Mouse (Mus musculus): Measurements from ENCODE around the gene Vsir. TPM values are rescaled to one million over a fixed set of nuclear protein-coding genes. Genes with fewer than 3 reads are reported as not detected.
A peak's percentile ranks its signal among the peaks of the same experiment; 100 is the strongest.

The Vsir gene
- total RNA-seq, 1 experiment from 2014 or later, result 11.3 TPM

DNA sequence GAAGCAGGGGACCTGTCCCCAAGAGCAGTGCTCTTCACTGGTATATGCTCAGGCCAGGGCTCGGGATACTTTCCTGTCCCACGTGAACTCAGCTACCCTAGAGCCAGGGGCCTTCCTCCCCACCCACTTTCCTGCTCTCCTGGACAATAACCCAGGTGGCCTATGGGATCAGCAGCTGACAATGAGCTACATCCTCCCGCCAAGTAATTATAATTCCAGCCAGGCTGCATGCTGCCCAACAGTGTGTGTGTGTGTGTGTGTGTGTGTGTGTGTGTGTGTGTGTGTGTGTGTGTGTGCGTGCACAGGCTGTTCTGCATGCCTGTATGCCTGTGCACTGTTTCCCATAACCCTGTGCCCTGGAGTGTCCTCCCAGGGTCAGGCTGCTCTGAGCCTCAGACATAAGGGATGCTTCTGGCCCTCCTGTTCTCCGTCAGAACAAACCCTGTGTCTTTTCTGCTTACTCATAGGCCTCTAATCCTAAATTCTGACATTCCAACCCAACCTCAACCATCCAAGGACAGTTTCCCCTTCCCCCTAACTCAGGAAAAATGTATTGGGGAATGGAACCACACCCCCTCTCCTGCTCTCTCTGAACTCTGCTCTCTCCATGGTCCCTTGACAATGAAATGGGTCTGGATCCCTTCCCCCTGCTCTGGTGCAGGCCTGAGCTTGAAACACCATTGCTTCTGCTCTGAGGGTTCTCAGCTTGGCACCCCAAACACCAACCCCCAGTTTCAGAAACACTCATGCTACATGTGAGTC is 6.8 kb downstream of the Vsir start:
- DNase-seq, result no peak

DNA sequence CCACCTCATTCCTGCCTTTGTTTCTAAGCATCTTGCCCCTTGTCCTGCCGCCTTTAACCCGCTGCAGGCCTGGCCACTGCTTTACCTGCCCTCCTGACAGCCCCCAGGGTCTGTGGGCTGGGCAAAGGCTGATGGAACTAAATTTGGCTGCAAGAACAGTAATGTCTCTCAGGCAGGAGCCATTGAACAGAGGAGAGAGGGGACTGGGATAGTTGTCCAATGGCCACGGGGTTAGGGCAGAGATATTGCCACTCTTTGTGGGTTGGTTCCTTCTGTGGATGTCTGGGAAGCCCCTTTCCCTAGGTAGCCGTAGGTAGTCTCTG is 7.3 kb downstream of the Vsir start:
- no peak for DNase-seq

DNA sequence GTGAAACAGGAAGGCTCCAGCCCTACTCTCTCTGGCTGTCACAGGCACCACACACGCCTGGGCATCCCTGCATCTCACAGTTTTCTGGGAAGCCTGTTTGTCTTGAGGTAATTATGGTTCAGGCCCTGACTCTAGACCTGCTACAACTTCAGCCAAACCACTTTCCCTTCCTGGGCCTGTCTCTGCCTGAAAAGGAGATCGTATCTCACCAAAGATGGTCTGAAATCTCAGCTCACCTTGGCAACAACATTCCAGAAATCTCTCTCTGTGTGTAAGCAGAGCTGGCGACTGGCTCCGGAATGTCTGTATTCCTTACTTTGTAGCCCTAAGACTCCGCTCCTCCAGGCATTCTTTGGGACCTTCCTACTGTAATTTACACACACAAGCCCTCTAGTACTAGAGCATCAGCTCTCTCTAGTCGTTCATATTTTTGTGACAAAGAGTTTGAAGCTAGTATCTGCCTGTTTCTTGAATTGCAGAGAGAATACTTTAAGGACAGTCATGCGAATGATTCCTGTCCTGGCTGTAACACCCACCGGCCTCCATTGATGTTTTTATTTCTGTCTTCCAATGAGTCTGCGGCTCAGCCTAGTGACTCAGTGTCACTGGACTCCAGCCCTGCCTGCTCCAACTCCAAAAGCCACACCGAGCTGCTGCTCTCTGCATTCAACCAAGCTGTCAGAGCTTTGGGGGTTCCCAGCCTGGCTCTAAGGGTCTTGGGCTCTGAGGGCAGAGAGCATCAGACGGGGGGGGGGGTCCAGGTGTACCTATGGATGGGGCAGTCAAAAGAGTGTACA is 8.4 kb downstream of the Vsir start:
- DNase-seq, result peak; percentile 30

DNA sequence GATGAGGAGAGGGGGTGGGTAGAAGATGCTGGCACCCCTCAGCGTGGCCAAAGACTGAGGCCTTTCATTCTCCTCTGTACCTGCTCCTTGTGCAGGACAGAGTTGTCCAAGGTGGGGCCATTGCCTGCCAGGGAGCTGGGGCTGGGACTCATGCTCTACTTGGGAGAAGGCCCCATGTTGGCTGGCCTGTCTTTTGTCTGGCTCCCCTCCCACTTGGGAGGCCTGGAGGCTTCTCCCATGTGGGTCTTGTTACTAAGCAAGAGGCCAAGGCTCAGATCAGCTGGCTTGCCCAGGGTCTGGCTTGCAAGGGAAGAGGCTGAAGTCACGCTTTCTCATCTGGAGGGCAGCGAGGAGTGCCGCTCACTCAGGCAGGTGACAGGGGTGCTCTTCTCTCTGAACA is 10.8 kb downstream of the Vsir start:
- peak; percentile 41 for DNase-seq

DNA sequence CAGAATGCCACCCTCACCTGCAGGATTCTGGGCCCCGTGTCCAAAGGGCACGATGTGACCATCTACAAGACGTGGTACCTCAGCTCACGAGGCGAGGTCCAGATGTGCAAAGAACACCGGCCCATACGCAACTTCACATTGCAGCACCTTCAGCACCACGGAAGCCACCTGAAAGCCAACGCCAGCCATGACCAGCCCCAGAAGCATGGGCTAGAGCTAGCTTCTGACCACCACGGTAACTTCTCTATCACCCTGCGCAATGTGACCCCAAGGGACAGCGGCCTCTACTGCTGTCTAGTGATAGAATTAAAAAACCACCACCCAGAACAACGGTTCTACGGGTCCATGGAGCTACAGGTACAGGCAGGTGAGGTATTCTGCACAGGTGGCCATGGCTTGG is 11.2 kb downstream of the Vsir start:
- DNase-seq, result no peak

DNA sequence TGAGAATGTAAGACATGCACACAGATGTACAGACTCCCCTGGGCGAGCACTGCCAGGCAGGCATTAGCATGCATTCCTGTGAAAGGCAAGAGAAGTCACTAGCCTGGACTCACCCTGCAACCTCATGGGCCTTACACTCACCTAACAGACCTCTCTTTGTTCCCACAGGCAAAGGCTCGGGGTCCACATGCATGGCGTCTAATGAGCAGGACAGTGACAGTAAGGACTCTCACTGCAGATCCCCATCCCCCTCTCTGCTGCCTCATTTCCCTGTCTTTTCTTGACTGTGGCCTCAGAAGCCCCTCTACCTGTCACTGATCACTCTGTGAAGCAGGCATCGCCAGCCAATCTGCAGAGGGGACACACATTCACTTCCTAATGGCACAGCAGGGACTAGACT is 12.1 kb downstream of the Vsir start:
- DNase-seq, result no peak

DNA sequence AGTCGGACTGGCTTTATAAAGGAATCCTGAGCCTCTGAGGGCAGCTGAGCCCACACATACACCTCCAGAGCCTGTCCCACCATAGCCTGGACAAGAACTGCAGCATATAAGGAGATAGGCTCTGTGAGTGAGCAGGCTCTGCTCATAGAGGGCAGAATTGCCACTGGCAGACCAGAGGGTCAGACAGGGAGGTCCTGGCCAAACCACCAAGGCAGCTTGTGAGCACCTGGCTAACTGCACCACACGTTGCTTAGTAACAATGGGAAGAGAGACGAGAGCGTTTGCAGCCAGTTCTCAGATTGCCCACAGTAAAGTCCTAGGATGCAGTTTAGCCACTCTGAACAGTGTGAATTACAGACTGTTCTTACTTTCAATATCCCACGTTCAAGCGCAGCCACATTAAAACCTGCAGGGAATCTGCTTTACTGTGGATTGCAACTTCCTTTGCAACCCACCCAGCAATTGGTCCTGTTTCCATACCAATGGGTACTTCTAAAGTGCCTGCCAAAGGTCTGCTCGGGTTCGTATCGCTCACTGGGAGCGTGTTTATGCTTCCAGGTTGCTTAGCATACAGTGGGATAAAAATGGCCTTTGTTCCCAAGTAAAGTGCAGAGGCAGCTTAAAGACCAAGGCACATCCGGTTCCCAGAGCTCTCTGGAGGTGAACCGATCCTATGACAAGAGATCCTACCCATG is 15.1 kb downstream of the Vsir start:
- DNase-seq, result no peak

DNA sequence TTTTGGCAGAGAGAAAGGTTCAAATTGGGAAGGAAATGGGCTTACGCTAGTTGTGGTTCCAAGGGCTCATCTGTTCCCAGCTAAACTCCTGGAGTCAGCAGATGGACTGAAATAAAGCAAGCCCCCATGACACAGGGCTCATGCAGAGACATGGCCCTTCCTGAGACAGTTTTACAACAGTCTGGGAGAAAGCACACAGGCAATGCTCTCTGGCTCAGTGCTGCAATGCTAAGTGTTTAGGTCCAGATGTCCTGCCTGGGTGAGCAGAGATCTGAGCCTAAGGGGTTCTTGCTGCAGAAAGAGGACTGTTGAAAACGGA is 15.6 kb downstream of the Vsir start:
- no peak for DNase-seq

DNA sequence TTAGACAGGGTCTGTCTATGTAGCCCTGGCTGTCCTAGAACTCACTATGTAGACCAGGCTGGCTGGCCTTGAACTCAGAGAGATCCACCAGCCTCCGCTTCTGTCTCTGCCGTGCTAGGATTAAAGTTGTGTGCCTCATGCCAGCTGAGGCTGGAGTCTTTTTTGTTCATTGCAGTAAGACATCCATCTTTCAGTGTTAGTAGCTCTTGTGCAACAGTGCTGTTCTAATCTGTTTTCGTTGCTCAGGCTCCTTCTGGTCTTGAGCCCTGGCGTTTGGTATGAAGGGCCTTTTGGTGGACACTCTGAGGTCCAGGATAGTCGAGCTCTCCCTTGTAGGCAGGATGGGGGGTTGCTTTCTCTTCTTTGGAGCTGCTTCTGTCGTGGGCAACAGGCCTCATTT is 16.8 kb downstream of the Vsir start:
- no peak for DNase-seq

DNA sequence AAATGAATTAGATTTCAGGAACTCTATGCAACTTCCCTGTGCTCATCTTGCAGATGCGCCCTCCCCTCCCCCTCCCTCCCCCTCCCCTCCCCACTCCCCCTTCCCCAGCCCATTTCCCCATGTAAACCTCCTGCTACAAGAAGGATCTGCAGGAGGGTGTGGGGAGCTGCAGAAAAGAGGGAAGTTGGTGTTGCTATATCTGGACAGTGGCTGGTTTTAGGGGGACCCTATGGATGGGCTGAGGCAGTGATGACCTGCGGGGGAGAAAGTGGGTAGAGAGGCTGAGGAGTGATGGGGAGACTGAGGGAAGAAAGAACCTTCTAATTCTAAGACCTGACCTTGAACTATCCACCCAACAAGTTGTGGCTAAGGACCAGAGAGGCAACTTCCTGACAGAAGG is 20.5 kb downstream of the Vsir start:
- DNase-seq, result no peak

DNA sequence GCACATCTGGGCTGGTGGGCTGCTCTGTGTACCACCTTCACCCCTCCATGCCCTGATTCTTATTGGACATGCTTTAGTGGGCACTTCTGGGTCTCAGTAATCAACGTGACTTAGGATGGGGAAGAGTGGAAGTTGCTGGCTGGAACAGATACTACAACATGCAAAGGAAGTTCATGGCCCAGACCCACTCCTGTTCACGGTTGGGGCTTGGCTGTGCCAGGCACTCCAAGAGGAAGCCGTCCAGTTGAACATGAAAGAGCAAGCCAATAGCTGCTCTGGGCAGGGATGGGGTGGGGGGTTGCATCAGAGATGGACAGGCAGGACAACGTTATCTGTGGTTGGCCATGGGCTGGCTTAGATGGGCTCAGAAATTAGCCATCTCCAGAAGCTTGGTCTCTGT is 21.3 kb downstream of the Vsir start:
- DNase-seq, result no peak

DNA sequence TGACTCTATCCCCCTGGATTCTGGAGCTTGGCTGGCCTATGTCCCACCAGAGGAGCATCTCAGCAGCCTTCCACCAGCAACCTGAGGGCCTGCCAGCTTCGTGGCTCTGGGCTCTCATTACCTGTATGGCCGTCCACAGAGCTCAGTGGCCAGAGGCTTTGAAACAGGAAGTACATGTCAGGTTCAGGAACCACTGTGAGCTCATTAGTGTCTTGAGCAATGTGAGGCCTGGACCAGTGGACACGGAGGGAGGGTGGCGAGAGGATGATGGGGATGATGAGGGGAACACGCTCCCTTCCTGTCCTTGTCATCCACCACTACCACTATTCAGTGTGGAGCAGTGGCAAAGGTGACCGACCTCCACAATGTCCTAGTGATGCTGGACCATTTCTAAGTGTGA is 22.8 kb downstream of the Vsir start:
- DNase-seq, result no peak

DNA sequence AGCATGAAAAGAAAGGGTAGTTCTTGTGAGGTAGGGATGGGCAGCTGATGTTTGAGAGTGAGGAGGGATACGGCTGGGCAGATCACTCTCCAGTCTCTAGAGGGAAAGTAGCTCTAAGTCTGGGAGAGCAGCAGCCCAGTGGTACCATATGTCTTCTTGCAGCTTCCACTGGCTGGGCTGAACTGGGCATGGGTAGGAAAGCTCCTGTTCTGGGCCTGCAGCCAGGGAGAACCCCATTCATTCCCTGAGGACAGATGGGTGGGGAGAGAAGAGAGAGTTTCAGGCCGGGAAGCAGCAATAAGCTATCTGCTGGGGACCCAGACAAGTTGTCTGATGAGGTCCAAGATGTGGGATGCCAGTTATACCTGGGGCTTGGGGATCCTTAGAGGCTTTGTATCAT is 23.4 kb downstream of the Vsir start:
- DNase-seq, result no peak

DNA sequence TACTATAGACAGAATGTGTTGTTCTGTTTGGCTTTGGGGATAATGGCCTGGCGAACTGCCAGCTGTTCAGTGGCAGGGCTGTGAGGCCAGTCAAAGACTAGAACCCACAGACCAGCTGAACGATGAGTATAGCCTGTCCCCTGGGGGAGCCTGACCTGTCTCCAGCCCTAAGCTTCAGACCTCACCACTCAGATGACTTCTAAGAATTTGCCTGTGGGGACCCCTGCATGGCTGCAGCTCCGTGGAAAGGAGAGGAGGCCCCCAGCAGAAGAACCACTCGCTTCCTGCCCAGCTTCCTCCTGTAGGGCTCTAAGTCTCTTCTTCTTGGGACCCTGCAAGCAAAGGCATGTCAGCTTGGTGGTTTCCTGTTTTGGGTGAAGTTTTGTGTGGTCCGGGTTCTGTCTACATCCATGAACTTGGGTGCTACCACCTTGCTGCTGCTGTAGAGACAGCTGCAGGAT is 24.0 kb downstream of the Vsir start:
- no peak for DNase-seq

DNA sequence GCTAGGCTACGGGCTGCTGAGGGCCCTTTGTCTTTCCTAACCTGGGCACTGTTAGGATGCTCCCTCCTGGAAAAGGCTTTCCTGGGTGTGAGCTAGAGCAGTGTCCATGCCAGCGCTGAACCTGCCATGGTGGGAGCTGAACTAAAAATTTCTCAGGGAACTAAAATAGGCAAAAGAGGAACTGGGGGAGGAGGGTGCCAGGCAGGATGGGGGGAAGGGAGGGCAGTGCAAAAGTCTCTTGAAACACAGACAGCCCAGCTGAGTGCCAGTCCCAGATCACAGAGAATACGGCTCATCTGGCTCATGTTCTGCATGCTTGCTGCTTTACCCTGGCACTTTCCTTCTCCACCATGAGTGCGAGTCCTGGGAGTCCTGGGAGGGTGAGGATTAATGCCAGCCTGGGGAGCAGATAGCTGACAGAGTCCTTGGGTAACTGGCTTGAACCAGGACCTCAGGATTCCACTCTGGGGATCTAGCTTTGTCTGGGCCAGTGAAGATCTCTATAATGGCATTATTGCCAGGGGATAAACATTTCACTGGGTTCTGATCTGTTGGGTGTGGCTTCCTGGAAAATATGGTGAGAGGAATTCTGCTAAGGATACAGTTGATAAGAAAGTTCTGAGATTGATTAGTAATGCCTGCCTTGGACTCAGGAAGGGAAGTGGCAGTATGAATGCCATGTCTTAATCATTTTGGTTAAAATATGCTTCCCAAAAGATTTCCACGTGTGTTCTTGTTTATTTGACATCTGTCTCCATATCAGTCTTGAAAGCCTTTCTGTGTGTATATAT is 25.1 kb downstream of the Vsir start:
- no peak for DNase-seq

DNA sequence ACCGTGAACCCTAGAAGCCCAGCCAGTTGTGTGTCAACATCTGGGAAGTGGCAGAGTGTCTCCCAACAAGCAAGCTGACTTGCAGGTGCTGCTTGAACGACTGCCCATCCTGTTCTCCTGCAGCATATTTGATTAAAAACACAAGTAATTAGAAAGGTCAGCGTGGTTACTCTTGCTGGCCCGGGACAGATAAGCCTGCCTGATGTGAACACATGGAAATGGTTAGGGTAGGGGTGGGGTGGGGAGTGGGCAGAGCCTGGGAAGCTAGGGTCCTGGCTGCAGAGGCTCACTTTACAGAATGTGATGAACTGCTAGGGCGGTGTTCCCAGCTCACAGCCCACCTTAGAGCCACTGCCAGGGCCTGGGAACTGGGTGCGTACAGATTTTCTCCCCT is 26.9 kb downstream of the Vsir start:
- DNase-seq, result no peak

DNA sequence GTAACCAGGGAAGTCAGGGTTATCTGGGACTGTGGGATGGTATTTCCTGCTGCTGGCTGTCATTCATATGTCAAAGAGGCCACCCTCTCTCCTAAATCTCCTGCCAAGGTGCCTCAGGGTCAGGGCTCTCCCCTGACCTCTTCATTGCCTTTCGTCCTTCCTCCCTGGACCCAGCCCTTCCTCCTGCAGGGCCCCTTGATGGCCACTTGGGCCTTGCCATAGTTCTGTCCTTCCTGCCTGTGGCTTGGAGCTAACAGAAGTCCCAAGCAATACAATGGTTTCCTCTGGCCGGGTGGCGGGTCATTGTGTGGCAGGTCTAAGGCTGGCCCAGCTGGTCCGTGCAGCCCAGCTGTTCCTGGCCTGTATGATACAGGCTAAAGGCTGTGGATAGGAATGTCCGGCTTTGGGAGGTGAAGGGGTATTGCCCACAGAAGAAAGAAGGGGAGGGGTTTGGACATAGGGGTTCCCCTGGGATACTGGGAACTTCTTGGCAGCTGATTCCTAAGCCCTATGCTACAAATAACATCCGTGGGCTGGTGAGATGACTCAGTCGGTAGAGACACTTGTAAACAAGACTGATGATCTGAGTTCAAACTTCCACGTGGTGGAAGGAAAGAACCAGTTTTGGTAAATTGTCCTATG is 27.4 kb downstream of the Vsir start:
- peak; percentile 34 for DNase-seq

DNA sequence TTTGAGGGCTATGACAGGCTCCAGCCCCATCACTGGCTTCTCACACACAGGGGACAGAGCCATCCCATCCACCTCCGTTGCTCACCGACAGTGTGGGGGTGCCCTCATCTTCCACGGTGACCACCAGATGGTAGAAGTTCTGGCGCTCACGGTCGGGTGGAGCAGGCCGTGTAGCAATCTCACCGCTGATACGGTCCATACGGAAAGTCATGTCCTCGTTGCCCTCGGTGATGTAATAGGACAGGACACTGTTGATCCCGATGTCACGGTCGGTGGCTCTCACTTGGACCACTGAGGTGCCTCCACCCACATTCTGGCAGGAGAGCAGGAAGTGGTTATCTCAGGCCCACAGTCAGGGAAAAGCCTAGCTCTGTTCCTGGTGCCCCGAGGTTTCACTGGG is 30.1 kb downstream of the Vsir start:
- DNase-seq, result no peak

DNA sequence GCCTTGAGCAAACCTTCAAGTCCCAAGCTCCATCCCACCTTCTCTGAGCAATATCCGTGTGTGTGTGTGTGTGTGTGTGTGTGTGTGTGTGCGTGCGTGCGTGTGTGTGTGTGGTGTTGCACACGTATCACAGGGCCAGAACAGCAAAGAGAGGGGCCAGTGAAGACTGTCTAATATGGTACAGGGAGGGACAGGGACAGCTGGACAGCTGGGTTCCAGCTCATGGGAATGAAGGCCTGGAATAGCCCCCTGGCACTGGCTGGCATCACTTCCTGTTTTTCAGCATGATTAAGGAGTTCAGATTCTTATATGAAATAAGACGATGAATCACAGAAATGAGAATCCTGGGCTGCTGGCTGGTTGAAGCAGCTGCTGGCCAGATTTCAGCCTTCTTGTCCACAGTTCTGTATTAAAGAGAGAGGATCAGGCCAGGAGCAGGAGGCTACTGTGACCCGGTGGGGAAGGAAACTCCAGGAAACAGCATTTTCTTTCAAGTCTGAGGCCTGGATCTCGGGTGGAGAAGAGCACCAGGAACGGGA is 32.8 kb downstream of the Vsir start:
- DNase-seq, result no peak

DNA sequence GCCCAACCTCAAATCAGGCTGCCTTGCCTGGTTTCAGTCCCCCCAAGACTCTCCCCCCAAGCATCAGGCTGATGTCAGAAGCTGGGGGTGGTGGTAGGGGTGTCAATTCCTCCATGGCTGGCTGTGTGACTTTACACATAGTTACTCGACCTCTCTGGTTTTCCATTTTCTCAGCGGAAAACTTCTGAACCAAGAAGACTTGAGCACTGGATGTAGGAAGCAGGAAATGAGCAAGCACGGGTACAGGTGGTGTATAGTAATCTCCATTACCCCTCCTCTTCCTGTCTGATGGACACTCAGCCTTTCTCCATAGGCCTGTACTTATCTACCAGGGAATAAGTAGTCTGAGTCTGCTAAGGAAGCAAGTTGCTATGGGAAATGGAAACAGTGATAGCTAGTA is 33.6 kb downstream of the Vsir start:
- DNase-seq, result no peak

DNA sequence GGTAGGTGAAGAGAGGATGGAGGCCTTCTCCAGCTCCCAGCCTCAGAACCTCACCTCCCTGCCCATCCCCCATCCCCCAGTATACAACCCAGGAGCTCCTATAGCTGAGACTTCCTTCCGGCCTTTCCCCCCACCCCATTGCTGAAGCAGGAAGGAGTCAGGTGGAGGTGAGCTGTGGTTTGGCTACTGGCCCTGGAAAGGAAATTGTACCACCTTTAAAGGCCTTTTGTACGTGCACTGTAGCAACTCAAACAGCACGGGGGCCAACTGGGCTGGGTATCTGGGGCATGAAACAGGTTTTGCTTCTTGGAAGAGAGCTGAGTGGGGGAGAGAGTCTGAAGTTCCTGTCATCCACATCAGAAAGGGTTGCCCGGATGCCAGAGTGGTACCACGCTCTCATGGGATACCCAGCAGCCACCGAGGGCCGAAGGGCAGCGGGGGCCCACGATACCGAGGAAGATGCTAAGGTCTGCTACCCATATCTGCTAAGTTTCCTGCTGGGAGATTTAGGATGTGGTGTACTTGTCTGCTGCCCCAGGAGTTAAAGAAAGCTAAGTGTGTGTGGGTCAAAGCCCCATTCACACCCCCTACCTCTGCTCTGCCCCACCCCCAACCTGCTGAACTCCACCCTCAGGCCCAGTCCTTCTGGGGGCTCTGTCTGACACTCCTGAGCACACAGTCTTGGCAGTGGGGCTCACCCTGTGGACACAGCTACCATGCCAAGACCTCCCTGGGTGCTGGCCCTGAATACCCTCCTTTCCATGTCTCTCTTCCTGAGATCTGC is 34.7 kb downstream of the Vsir start:
- no peak for DNase-seq
